Mouse (Mus musculus): ENCODE measurements at regions not wholly inside any gene's neighbourhood (a gene's known extent, or its start where the extent isn't known, plus 50 kb on each side); places are given as distances from the start of the nearest gene placed in this dataset.
A peak's percentile ranks its signal among the peaks of the same experiment; 100 is the strongest.

DNA sequence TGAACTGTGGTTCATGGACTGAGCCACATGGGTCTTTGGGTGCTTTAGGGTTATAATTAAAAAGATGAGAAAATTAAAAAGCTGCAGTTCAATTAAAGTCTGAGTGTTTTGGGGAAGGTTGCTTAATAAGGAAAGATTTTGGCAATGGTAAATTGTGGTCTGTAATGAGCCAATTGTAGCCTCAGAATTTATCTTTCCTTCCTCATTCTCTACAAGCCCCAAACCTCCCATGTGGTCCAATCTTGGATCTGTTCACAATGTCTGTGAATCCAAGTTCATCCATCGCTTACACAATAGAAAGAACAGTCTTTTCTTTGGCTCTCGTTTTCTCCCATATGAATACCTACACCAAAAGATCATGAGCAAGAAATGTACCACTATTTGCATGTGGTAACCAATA is 155.2 kb upstream of the Trp63 start:
- H3K4me3 ChIP-seq: no peak overlapping the region
- 62% methylated on average over 2 of the region's 2 CpGs for WGBS
- no peak overlapping the region for H3K27ac ChIP-seq
- H3K27me3 ChIP-seq: no peaks in the 10 kb centered on the region
- no peak for ATAC-seq
- no peaks in the 10 kb centered on the region for H3K9me3 ChIP-seq (replicated peaks)
- no peaks in the 10 kb centered on the region for H3K36me3 ChIP-seq (ENCODE audit: poor library complexity, severe bottlenecking)
- H3K4me2 ChIP-seq: no peak overlapping the region
- H3K4me1 ChIP-seq: no peaks in the 10 kb centered on the region
- no peak overlapping the region for H3K9ac ChIP-seq

DNA sequence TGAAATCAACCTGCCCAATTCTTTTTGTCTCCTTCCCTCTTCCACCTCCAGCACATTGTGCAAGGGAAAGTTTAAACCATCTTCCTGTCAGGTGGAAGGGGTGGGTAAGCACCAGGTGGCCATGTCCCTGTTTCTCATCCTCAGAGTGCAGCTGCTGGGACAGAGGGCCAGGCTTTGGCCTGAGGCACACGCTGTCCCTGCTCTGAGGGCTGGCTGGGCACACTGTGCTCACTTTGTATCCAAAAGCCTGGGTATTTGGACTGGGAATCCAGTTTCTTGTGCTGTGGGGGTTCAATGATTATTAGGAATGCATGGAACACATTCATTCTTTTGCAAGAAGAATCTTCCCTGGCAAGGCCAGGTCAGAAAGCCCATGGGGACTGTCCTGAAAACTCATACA is 153.9 kb upstream of the Trp63 start:
- H3K9ac ChIP-seq: no peak overlapping the region
- no peaks in the 10 kb centered on the region for H3K27me3 ChIP-seq
- H3K4me2 ChIP-seq: no peak overlapping the region
- H3K36me3 ChIP-seq (ENCODE audit: poor library complexity, severe bottlenecking): no peaks in the 10 kb centered on the region
- H3K4me1 ChIP-seq: no peaks in the 10 kb centered on the region
- WGBS: 81% methylated on average over 1 of the region's 1 CpGs
- H3K27ac ChIP-seq: no peak overlapping the region
- H3K9me3 ChIP-seq (replicated peaks): no peaks in the 10 kb centered on the region
- no peak overlapping the region for H3K4me3 ChIP-seq
- no peak for ATAC-seq

DNA sequence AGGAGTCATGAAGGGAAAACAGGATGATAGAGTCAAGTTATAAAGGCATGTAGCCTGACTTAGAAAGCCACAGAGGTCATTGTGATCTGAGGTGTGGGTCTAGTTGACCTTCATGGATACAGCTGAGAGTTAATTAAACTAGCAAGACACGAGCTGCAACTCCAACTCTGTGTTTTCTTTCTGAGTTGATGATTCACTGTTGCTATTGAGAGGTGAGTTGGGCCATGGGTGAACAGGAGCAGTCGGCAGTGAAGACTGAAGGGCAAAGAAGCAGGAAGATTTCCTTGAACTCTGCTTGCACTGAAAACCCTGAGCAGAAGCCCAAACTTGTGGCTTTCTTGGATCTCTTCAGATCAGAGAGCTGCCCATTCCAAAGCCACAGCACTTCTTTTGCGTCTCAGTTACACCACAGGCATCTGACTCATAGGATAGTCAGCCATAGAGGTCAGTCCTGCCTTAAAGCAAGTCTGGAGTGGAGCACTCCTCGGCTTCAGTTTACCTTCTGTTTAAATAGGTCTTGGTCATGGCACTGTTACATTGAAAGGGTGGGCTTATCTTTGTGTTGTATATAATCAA is 151.7 kb upstream of the Trp63 start:
- no peaks in the 10 kb centered on the region for H3K36me3 ChIP-seq (ENCODE audit: poor library complexity, severe bottlenecking)
- H3K9me3 ChIP-seq (replicated peaks): no peaks in the 10 kb centered on the region
- no peak overlapping the region for H3K9ac ChIP-seq
- 84% methylated on average over 4 of the region's 4 CpGs for WGBS
- no peaks in the 10 kb centered on the region for H3K4me1 ChIP-seq
- H3K4me2 ChIP-seq: no peak overlapping the region
- ATAC-seq: no peak
- no peak overlapping the region for H3K27ac ChIP-seq
- no peak overlapping the region for H3K4me3 ChIP-seq
- H3K27me3 ChIP-seq: no peaks in the 10 kb centered on the region

GRCm38 (mm10) chr16:25532519-25533205 is 150.9 kb upstream of the Trp63 start:
- Histone ChIP-seq H3K27ac (no peak overlapping the region), H3K4me1 (no peaks in the 10 kb centered on the region), H3K9ac (no peak overlapping the region), H3K36me3 (ENCODE audit: poor library complexity, severe bottlenecking) (no peaks in the 10 kb centered on the region), H3K9me3 (replicated peaks) (no peaks in the 10 kb centered on the region), H3K4me3 (no peak overlapping the region), H3K4me2 (no peak overlapping the region), H3K27me3 (no peaks in the 10 kb centered on the region)
- WGBS: 75% methylated on average over 3 of the region's 3 CpGs
- ATAC-seq: 0 out of 2 replicates have a peak, but pooled peaks have one; percentile 4

DNA sequence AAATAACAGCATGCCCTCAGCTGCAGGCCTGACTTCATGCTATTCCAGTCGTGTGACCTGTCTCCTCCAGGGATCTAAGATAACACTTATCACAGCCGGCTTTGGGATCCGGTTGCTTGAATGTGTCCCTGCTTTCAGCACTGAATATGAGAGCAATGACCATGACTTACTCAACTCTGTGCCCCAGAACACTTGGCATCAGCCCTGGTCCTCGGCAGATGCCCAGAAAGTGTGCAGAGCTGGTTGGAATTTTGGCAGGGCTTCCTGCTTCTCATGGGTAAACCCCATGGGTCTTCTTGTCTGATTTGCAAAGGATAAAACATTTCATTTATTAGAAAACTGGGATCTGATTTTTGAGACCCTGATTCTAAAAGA is 150.4 kb upstream of the Trp63 start:
- no peaks in the 10 kb centered on the region for H3K9me3 ChIP-seq (replicated peaks)
- H3K4me3 ChIP-seq: no peak overlapping the region
- H3K27ac ChIP-seq: no peak overlapping the region
- WGBS: 83% methylated on average over 4 of the region's 4 CpGs
- no peaks in the 10 kb centered on the region for H3K4me1 ChIP-seq
- no peak overlapping the region for H3K9ac ChIP-seq
- ATAC-seq: 0 out of 2 replicates have a peak, but pooled peaks have one; percentile 19
- no peaks in the 10 kb centered on the region for H3K36me3 ChIP-seq (ENCODE audit: poor library complexity, severe bottlenecking)
- H3K27me3 ChIP-seq: no peaks in the 10 kb centered on the region
- H3K4me2 ChIP-seq: no peak overlapping the region

GRCm38 (mm10) chr16:25536550-25536949 is 147.0 kb upstream of the Trp63 start:
- H3K9ac ChIP-seq: no peak overlapping the region
- no peaks in the 10 kb centered on the region for H3K36me3 ChIP-seq (ENCODE audit: poor library complexity, severe bottlenecking)
- H3K27me3 ChIP-seq: no peaks in the 10 kb centered on the region
- H3K4me1 ChIP-seq: no peaks in the 10 kb centered on the region
- H3K9me3 ChIP-seq (replicated peaks): no peaks in the 10 kb centered on the region
- H3K27ac ChIP-seq: no peak overlapping the region
- no peak overlapping the region for H3K4me2 ChIP-seq
- WGBS: 92% methylated on average over 6 of the region's 6 CpGs
- no peak for ATAC-seq
- no peak overlapping the region for H3K4me3 ChIP-seq

DNA sequence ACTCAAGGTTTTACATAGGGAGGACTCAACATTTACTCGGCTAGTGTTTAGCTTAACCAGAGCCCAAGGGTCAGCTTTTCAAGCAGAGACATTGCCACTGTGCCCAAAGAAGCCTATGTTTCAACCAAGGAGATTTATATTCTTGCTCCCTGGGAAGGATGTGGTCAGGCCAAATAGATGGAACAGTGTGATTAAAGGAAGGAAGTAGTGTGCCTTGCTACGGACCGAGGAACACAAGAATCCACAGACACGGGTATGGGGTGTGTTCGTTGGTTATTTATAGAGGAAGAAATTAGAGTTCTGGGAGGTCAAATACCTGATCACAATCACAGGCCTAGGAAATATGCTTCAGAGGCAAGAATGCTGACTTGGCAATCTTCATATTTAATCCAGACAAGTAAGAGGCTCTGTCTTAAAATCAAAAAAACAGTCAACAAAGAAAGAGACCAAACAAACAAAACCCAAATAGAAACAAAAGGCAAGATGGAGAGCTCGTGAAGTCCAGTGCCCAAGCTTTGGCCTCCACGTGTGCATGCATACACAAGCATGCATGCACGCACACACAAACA is 133.9 kb upstream of the Trp63 start:
- WGBS: 92% methylated on average over 8 of the region's 8 CpGs
- H3K9ac ChIP-seq: no peak overlapping the region
- H3K4me3 ChIP-seq: no peak overlapping the region
- H3K9me3 ChIP-seq (replicated peaks): no peaks in the 10 kb centered on the region
- ATAC-seq: no peak
- no peaks in the 10 kb centered on the region for H3K4me1 ChIP-seq
- H3K36me3 ChIP-seq (ENCODE audit: poor library complexity, severe bottlenecking): no peaks in the 10 kb centered on the region
- no peaks in the 10 kb centered on the region for H3K27me3 ChIP-seq
- no peak overlapping the region for H3K4me2 ChIP-seq
- no peak overlapping the region for H3K27ac ChIP-seq

DNA sequence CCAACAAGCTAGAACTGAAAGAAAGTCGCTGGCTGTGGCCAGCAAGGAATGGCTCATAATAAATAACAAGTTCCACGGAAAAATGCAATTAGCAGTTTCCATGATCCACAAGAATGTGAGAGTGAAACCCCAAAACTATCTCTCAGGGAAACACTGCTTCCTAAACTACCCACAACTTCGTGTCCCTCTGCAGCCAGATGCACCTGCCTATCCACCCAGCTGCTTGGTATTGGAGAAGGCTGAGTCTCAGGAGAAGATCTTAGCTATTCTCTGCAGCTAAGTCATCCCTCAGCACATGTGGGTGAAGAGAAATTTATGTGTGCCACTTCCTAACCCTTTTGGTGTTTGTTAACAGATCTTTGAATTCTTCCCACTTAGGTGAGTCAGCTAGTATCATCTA is 126.4 kb upstream of the Trp63 start:
- no peak overlapping the region for H3K27ac ChIP-seq
- no peaks in the 10 kb centered on the region for H3K27me3 ChIP-seq
- ATAC-seq: no peak
- H3K9ac ChIP-seq: no peak overlapping the region
- 69% methylated on average over 3 of the region's 3 CpGs for WGBS
- no peak overlapping the region for H3K4me2 ChIP-seq
- no peaks in the 10 kb centered on the region for H3K36me3 ChIP-seq (ENCODE audit: poor library complexity, severe bottlenecking)
- H3K4me3 ChIP-seq: no peak overlapping the region
- no peaks in the 10 kb centered on the region for H3K9me3 ChIP-seq (replicated peaks)
- no peaks in the 10 kb centered on the region for H3K4me1 ChIP-seq

DNA sequence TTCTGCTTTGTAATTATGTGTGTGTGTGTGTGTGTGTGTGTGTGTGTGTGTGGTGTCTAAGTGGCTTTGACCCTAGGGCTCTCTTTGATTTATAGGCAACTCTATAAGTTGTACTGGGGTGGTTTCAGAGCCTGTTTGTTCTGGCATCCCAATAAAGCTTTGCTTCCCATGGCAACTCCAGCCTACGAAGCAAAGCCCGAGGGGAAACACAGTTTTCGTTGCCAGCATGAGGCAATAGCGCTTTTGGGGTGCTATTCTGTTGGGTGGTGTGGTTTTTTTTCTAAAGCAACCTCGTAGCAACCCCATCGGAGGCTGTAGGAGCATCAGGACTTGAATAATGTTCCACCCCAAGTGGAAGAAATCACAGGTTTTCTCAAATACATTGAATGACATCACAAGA is 103.3 kb upstream of the Trp63 start:
- Histone ChIP-seq H3K4me1 (peaks cover 6% of the 10 kb centered on the region; the same call in 1 of the 2 replicates), H3K4me3 (no peak overlapping the region), H3K9ac (no peak overlapping the region), H3K36me3 (ENCODE audit: poor library complexity, severe bottlenecking) (no peaks in the 10 kb centered on the region), H3K27me3 (no peaks in the 10 kb centered on the region), H3K4me2 (no peak overlapping the region), H3K9me3 (replicated peaks) (no peaks in the 10 kb centered on the region), H3K27ac (no peak overlapping the region)
- ATAC-seq: no peak
- 89% methylated on average over 6 of the region's 6 CpGs for WGBS

- ATAC-seq: no peak
These were observed 99.1 kb upstream of the Trp63 start for GRCm38 (mm10) chr16:25584337-25585069.

DNA sequence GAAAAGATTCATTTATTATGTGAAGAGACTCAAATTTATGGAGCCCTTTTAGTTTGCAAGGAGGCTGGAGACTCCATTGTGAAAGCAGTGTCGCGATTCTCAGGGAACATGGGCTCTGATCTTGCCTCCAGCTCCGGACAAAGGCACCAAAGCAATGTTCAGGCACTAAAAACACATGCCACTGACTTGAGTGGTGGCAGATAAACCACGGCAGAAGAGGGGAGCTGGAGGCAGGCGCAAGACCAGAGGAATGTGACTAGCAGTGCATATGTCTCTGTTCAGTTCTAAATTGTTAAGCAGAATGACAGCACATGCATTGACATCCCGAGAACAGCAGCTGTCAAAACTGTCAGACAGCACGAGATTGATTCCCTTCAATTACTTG is 98.5 kb upstream of the Trp63 start:
- H3K4me3 ChIP-seq: no peak overlapping the region
- WGBS: 62% methylated on average over 7 of the region's 7 CpGs

More at GRCm38 (mm10) chr16:25584337-25585069, 99.1 kb upstream of the Trp63 start:
- Histone ChIP-seq H3K4me1 (no peaks in the 10 kb centered on the region), H3K4me2 (no peak overlapping the region), H3K9ac (no peak overlapping the region), H3K4me3 (no peak overlapping the region), H3K36me3 (ENCODE audit: poor library complexity, severe bottlenecking) (no peaks in the 10 kb centered on the region), H3K9me3 (replicated peaks) (no peaks in the 10 kb centered on the region), H3K27ac (no peak overlapping the region), H3K27me3 (no peaks in the 10 kb centered on the region)
- 77% methylated on average over 14 of the region's 14 CpGs for WGBS

GRCm38 (mm10) chr16:25585953-25586352 is 97.6 kb upstream of the Trp63 start:
- H3K4me3 ChIP-seq: no peak overlapping the region
- H3K27ac ChIP-seq: no peak overlapping the region
- no peaks in the 10 kb centered on the region for H3K4me1 ChIP-seq
- H3K9me3 ChIP-seq (replicated peaks): no peaks in the 10 kb centered on the region
- no peak overlapping the region for H3K4me2 ChIP-seq
- no peaks in the 10 kb centered on the region for H3K27me3 ChIP-seq
- ATAC-seq: no peak
- no peak overlapping the region for H3K9ac ChIP-seq
- 91% methylated on average over 3 of the region's 3 CpGs for WGBS
- H3K36me3 ChIP-seq (ENCODE audit: poor library complexity, severe bottlenecking): no peaks in the 10 kb centered on the region

More for the DNA sequence above, 98.5 kb upstream of the Trp63 start:
- ATAC-seq: no peak
- no peak overlapping the region for H3K27ac ChIP-seq
- H3K4me2 ChIP-seq: no peak overlapping the region
- no peaks in the 10 kb centered on the region for H3K27me3 ChIP-seq
- H3K9me3 ChIP-seq (replicated peaks): no peaks in the 10 kb centered on the region
- H3K4me1 ChIP-seq: no peaks in the 10 kb centered on the region
- H3K36me3 ChIP-seq (ENCODE audit: poor library complexity, severe bottlenecking): no peaks in the 10 kb centered on the region
- no peak overlapping the region for H3K9ac ChIP-seq

All from forebrain, embryonic 13.5 days (tissue).